Mouse (Mus musculus) lung, postnatal 36 days (tissue): ENCODE results near the gene Tsen15.

Source experiments
- DNase-seq: peaks from one replicate; pipeline ENCODE4 v3.0.0; 2022; ENCODE audit warnings: mixed read lengths

Tsen15 gene

DNA sequence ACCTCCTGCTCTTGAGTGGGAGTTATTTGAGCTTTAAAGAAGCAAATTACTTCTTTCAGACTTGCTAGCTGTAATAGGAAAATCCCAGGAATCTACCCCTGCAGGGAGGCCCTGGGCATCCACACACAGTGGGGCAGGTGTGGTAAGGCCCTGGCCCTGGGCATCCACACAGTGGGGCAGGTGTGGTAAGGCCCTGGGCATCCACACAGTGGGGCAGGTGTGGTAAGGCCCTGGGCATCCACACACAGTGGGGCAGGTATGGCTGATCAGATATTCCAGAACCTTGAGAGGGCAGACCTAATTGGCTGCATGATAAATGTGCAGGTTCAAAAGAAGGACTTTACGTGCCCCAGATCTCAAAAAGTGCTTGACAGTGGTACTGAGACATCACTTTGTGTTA lies 1.9 kb downstream of the Tsen15 start:
- no peak for DNase-seq

DNA sequence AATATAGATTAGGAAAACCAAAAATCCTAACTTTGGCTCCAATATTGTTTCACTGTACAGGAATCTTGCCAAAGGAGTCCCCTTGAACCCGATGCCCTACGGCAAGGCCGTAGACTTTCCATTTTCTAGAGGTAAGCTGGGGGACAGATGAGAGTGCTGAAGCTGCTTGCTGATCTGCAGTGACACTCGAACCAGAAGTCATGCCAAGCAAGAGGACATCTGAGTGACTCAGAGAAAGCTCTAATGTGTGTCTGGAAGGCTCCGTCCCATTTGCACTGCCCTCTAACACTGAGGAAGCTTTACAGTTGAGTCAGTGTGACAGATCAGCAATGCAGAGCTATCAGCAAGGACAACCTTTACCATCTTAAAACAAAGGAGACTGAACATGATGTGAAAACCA lies 8.2 kb downstream of the Tsen15 start:
- no peak for DNase-seq

DNA sequence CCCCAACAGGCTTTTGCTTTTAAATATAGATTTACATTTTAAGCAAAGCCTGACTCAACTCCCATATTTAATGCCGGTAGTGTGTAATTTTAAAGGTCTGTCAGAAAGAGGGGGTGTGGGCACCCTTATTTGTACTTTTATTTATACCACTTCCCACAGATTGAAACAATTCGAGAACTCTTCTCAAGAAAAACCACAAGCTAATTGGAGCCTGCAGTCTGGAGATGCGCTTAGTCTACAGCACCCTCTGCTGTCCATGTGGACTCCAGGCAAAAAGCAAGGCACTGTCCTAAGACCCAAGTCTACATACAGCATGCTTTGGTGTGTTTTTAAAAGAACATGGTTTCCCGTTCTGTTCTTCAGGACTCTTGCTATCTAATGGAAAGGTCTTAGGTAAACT lies 17.3 kb downstream of the Tsen15 start:
- peak; percentile 63 for DNase-seq

DNA sequence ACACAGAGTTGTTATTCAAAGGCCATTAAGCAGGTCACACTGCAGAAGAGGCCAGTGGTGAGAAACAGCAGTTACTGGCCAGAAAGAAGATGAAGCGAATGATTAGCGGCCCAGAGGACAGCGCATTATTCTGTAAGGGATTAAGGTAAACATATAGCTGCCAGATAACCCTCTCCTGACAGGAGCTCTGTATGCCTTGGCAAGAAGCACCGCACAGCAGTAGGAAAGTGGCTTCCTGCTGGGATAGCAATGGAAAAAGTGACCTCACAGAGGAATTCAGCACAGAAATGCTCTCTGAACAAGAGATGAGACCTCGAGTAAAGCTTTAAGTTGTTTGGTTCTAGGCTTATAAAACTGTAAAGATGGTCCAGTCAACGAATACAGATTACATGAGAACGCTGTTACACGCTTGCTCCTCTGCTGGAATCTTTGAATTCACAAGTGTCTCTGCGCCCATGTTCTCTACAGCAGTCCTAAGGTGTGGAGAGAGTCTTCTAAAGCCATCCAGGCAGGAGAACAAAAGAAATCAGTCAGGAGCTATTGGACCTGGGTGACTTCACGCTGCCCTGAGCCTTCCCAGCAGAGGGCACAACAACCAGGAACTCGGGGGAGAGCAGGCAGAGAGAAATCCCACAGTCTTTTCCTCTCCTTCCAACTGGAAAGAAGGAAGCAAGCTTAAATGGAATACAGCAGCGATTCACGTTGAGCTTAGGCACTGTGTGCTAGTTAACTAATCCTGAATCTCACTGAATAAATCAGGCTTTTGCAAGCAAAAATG lies 18.0 kb downstream of the Tsen15 start:
- DNase-seq: peak; percentile 3

DNA sequence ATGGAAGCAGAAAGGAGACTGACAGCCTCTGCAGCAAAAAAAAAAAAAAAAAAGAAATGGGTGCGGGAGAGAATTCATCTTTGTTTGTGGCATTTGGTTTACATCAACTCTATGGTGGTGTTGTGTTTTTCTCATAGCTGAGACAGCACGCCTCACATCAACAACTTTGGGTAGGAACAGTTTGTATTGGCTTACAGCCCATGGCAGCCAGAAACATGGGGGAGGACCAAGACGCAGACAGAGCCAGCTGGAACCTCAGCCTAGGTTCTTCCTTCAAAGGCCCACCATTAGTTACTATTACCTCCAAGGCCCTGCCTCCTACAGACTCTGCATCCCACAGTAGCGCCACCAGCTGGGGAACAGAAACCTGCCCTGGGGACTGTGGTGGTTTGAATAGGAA lies 29.8 kb downstream of the Tsen15 start:
- DNase-seq: peak; percentile 45

DNA sequence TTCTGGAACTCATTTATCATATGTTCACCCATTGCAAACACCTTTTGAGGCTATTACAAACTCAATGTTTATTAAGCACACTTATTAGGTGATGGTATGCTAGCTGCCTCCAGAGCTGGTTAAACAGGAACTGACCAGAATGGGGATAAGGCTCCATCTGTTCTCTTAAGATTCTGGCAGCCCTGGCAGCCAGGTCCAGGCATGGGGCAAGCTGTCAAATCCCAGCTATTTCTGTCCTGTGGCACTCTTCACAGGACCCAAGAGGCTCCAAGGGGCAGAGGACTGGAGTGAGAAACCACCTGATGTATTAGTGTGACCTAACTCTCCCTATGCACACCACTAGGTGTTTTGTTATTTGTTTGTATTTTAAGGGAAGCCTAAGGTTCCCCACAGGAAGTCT lies 38.5 kb downstream of the Tsen15 start:
- no peak for DNase-seq

DNA sequence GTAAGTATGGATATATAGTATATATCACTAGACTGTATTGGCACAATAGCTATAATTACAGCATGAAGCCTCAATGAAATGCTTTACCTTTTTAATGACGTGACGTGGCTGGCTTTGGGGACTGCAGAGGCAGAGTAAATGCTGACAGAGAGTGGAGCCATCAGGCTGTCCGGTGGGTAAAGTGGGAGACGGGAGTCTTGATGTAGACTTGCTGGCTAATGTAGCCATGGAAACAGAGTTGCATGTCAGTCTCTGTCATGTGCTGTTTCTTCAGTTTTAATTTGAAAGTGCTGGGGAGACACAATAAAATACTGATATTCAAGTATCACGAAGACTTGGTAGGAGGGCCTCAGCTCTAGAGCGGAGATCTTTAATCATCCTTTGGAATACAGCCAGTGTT lies 62.5 kb downstream of the Tsen15 start:
- DNase-seq: no peak
